Mouse (Mus musculus) heart, postnatal 0 days (tissue): Measurements from ENCODE around the gene Ripk3. TPM values are rescaled to one million over a fixed set of nuclear protein-coding genes. Genes with fewer than 3 reads are reported as not detected.
A peak's percentile ranks its signal among the peaks of the same experiment; 100 is the strongest.

ENCODE experiments used
- ATAC-seq: fragments of 200-750 bp; cut with Nextera tagmentation; 2 replicates; pipeline ENCODE4 v1.8.0; 2017; ENCODE audit warnings: low read depth, moderate number of reproducible peaks, moderate library complexity; ENCODE audit not compliant: insufficient read depth
- DNase-seq: peaks from one replicate; pipeline ENCODE4 v3.0.0-alpha.2; 2016; ENCODE audit warnings: low spot score
- H3K27ac ChIP-seq: fragments of 300-500 bp; sonication (generic); 2 replicates; pipeline ENCODE4 v1.5.1; 2014; ENCODE audit warnings: low read depth, mild to moderate bottlenecking
- H3K27me3 ChIP-seq: fragments of 300-500 bp; sonication (generic); 2 replicates; pipeline ENCODE4 v1.6.1; 2014; ENCODE audit warnings: low read length, mixed read lengths; ENCODE audit not compliant: control insufficient read depth, insufficient read depth
- H3K36me3 ChIP-seq: fragments of 300-500 bp; sonication (generic); replicated peaks from 2 replicates; pipeline ENCODE4 v1.6.1; 2014; ENCODE audit warnings: low read length, mixed read lengths; ENCODE audit not compliant: control insufficient read depth, insufficient read depth
- H3K4me1 ChIP-seq: fragments of 300-500 bp; sonication (generic); 2 replicates; pipeline ENCODE4 v1.6.1; 2014; ENCODE audit warnings: antibody characterized with exemption; ENCODE audit not compliant: control insufficient read depth, insufficient read depth
- H3K4me2 ChIP-seq: fragments of 300-500 bp; sonication (generic); 2 replicates; pipeline ENCODE4 v1.6.1; 2014; ENCODE audit warnings: low read depth, mild to moderate bottlenecking, low read length, moderate library complexity
- H3K4me3 ChIP-seq: fragments of 300-500 bp; sonication (generic); 2 replicates; pipeline ENCODE4 v1.5.1; 2014; ENCODE audit warnings: low read depth, low read length
- H3K9ac ChIP-seq: fragments of 300-500 bp; sonication (generic); replicated peaks from 2 replicates; pipeline ENCODE4 v1.6.1; 2014; ENCODE audit warnings: low read depth, low read length, mixed read lengths
- H3K9me3 ChIP-seq: fragments of 300-500 bp; sonication (generic); replicated peaks from 2 replicates; pipeline ENCODE4 v1.6.1; 2016; ENCODE audit warnings: low read length; ENCODE audit not compliant: control insufficient read depth
- CTCF ChIP-seq: IDR thresholded peaks from 2 replicates; pipeline ENCODE4 v1.5.1; 2016; ENCODE audit warnings: antibody characterized with exemption, control low read depth, low read depth
- EP300 ChIP-seq: IDR thresholded peaks from 2 replicates; pipeline ENCODE4 v1.6.1; 2016; ENCODE audit warnings: antibody characterized with exemption, low read depth
- WGBS: fragments of 180-500 bp; shearing (Covaris S2); extraction: QIAGEN DNeasy Blood & Tissue Kit; methylation state at CpG from one replicate; pipeline ENCODE4 v1.1.7; 2014; 5-methylcytosine and 5-hydroxymethylcytosine counted together
- polyA plus RNA-seq: library from polyadenylated mRNA; unstranded; fragments of >200 nt; fragmentation: Nextera tagmentation; extraction: Ambion mirVana; gene quantifications from 2 replicates; pipeline ENCODE4 v1.2.1, GENCODE M21; 2015
- total RNA-seq: library from RNA; depleted of rRNA; stranded (reverse); fragments of >200 nt; gene quantifications from 2 replicates; pipeline ENCODE4 v1.2.3, GENCODE M21; 2014; ENCODE audit warnings: low replicate concordance

The Ripk3 gene
- total and polyA plus RNA-seq, 2 experiments from 2014 or later: 8.5 to 9.3 TPM

- Histone ChIP-seq H3K4me3 (no peak overlapping the region), H3K9ac (no peak overlapping the region), H3K4me2 (no peak overlapping the region), H3K9me3 (no peaks in the 10 kb centered on the region), H3K4me1 (peaks cover 12% of the 10 kb centered on the region), H3K36me3 (no peaks in the 10 kb centered on the region), H3K27me3 (peaks cover 4% of the 10 kb centered on the region; the same call in 1 of the 2 replicates), H3K27ac (no peak overlapping the region)
- DNase-seq: no peak
- WGBS: 75% methylated on average over 7 of the region's 7 CpGs
- no peak for ATAC-seq
- TF ChIP-seq EP300 (no peak), CTCF (no peak)
Observed at GRCm38 (mm10) chr14:55819845-55820405, 31.3 kb upstream of the Ripk3 start.

- ATAC-seq (peak; percentile 76), DNase-seq (peak; percentile 54)
- no peaks in the 10 kb centered on the region for H3K27me3 ChIP-seq
- H3K4me3 ChIP-seq: peak overlapping the region; percentile 49
- peak overlapping the region; percentile 26; the same call in 1 of the 2 replicates for H3K9ac ChIP-seq
- peaks cover 3% of the 10 kb centered on the region; the same call in 1 of the 2 replicates for H3K4me1 ChIP-seq
- H3K9me3 ChIP-seq: no peaks in the 10 kb centered on the region
- H3K27ac ChIP-seq: 0 out of 2 replicates have a peak overlapping the region, but pooled peaks have one; percentile 40
- peak overlapping the region; percentile 68 for H3K4me2 ChIP-seq
- TF ChIP-seq EP300 (no peak), CTCF (no peak)
- no peaks in the 10 kb centered on the region for H3K36me3 ChIP-seq
- 17% methylated on average over 17 of the region's 17 CpGs for WGBS
Observed at GRCm38 (mm10) chr14:55815310-55815751, 26.7 kb upstream of the Ripk3 start.

DNA sequence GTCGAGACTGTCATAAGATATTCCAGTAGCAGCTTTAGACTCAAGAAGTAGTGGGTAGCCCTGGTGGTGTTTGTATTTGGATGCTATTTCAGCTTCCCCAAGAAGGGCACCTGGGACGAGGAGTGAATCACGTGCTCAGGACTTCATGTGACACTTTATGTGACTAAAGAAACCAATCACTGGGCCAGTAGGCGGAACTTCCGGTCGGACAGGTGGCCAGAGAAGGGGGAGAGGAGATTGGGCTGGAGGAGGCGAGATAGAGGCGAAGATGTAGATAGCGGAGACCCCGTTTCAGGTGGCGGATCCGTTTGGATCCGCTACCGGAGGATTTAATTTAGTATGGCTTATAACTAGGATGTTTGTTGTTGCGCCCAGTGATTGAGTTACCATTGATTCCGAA lies 26.2 kb upstream of the Ripk3 start:
- TF ChIP-seq CTCF: no peak
- no peak for TF ChIP-seq EP300
- Histone ChIP-seq H3K4me2 (peak overlapping the region; percentile 68), H3K36me3 (no peaks in the 10 kb centered on the region), H3K4me3 (peak overlapping the region; percentile 49), H3K9ac (peak overlapping the region; percentile 26; the same call in 1 of the 2 replicates), H3K9me3 (no peaks in the 10 kb centered on the region), H3K27me3 (no peaks in the 10 kb centered on the region), H3K4me1 (peaks cover 3% of the 10 kb centered on the region; the same call in 1 of the 2 replicates), H3K27ac (0 out of 2 replicates have a peak overlapping the region, but pooled peaks have one; percentile 40)
- ATAC-seq (peak; percentile 67; the same call in 1 of the 2 replicates), DNase-seq (peak; percentile 56)
- 31% methylated on average over 16 of the region's 16 CpGs for WGBS

GRCm38 (mm10) chr14:55795380-55796163 lies 6.9 kb upstream of the Ripk3 start:
- peak; percentile 76 for DNase-seq
- Histone ChIP-seq H3K4me2 (no peak overlapping the region), H3K4me1 (0 out of 2 replicates have a peak, but pooled peaks cover 2% of the 10 kb centered on the region), H3K27ac (peak overlapping the region; percentile 65), H3K36me3 (no peaks in the 10 kb centered on the region), H3K9ac (no peak overlapping the region), H3K27me3 (no peaks in the 10 kb centered on the region), H3K4me3 (no peak overlapping the region), H3K9me3 (no peaks in the 10 kb centered on the region)
- peak; percentile 76 for ATAC-seq
- 60% methylated on average over 15 of the region's 15 CpGs for WGBS
- TF ChIP-seq CTCF (no peak), EP300 (peak; percentile 64; the same call in 1 of the 2 replicates)

DNA sequence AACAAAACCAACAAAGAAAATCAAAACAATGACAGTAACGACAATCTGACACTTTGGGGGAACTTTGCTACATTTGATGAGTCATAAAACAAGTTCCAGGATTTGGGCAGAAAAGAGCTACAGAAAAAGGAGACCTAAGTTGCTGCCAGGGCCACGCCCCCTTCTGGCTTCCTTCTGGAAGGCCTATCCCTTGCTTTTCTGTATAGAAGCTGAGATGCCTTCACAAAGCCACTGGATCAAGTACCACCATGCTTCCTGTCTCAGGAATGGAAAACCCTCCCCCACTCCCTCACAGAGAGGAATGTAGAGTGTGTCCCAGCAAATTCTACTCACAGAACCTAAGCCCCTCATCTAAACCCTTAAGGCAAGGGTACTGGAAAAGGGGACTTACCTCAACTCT lies 5.3 kb upstream of the Ripk3 start:
- peaks cover 5% of the 10 kb centered on the region; the same call in 1 of the 2 replicates for H3K27me3 ChIP-seq
- ATAC-seq (no peak), DNase-seq (no peak)
- 52% methylated on average over 2 of the region's 2 CpGs for WGBS
- H3K9me3 ChIP-seq: no peaks in the 10 kb centered on the region
- H3K27ac ChIP-seq: no peak overlapping the region
- no peak overlapping the region for H3K4me3 ChIP-seq
- H3K4me2 ChIP-seq: no peak overlapping the region
- H3K4me1 ChIP-seq: 0 out of 2 replicates have a peak, but pooled peaks cover 3% of the 10 kb centered on the region
- TF ChIP-seq CTCF (no peak), EP300 (no peak)
- no peak overlapping the region for H3K9ac ChIP-seq
- no peaks in the 10 kb centered on the region for H3K36me3 ChIP-seq
